Mouse (Mus musculus): Measurements from ENCODE around the gene Atg10. TPM values are rescaled to one million over a fixed set of nuclear protein-coding genes. Genes with fewer than 3 reads are reported as not detected.

The Atg10 gene
- total and polyA plus RNA-seq, 2 experiments from 2014 or later = 3.2 to 13.2 TPM

DNA sequence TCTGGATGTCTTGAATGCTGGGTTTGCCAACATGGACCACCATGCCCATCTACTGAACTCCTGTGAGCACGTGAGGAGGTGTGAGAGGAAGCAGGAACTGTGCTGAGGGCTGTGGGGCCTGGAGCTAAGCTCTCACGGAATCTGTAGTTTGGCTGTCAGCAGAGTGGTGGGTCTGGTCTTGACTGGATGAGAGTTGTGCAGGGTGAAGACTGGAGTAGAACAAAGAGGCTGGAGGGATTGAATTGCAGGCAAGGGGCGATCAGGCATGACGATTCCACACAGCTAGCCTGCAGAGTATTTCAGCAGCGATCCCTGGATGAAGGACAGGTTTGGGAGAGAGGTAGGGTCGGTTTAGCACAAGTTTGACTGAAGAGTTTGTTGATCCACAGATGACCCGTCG is 10.8 kb downstream of the Atg10 start:
- Histone ChIP-seq H3K4me3 (ENCODE audit: low read depth, low read length) (no peak overlapping the region), H3K9ac (replicated peaks; ENCODE audit: low read length, poor library complexity, severe bottlenecking) (no peak overlapping the region), H3K9me3 (ENCODE audit: low read length) (no peaks in the 10 kb centered on the region), H3K4me1 (ENCODE audit: insufficient read depth, low read length) (no peaks in the 10 kb centered on the region), H3K27me3 (ENCODE audit: insufficient read depth, low read length) (no peaks in the 10 kb centered on the region), H3K36me3 (ENCODE audit: insufficient read depth, low read length) (peaks cover 4% of the 10 kb centered on the region; the same call in 1 of the 2 replicates), H3K4me2 (ENCODE audit: low read depth, low read length, poor library complexity, severe bottlenecking) (no peak overlapping the region), H3K27ac (ENCODE audit: low read depth, low read length) (no peak overlapping the region)
- no peak for ATAC-seq (ENCODE audit: low FRiP score)
- TF ChIP-seq CTCF (IDR thresholded peaks at IDR 0.05) = no peak
- 62% methylated on average over 8 of the region's 8 CpGs for WGBS
- no peak for DNase-seq (ENCODE audit: low spot score)

DNA sequence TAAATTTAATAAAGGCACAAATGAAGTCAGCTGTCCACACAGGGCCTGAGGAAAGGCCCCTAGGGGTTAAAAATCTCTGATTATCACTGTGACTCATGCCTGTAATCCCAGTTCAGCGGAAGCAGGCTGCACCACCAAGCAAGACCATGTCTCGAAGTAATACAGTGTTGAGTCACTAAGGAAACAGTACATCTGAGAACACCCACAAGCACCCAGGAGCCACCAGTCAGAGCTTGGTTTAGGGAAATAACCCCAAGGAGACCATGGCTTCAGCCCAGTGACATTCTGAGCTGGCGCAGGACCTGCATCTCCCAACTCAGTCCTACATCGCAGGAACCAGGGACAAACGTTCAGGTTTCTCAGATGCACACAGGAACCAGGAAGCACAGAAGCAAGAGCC is 17.5 kb downstream of the Atg10 start:
- Histone ChIP-seq H3K9ac (replicated peaks; ENCODE audit: low read length, poor library complexity, severe bottlenecking) (no peak overlapping the region), H3K9me3 (ENCODE audit: low read length) (no peaks in the 10 kb centered on the region), H3K4me3 (ENCODE audit: low read depth, low read length) (no peak overlapping the region), H3K27ac (ENCODE audit: low read depth, low read length) (no peak overlapping the region), H3K4me2 (ENCODE audit: low read depth, low read length, poor library complexity, severe bottlenecking) (no peak overlapping the region), H3K36me3 (ENCODE audit: insufficient read depth, low read length) (no peaks in the 10 kb centered on the region), H3K27me3 (ENCODE audit: insufficient read depth, low read length) (no peaks in the 10 kb centered on the region), H3K4me1 (ENCODE audit: insufficient read depth, low read length) (no peaks in the 10 kb centered on the region)
- DNase-seq (ENCODE audit: low spot score) (no peak), ATAC-seq (ENCODE audit: low FRiP score) (no peak)
- TF ChIP-seq CTCF (IDR thresholded peaks at IDR 0.05) = no peak
- 84% methylated on average over 5 of the region's 5 CpGs for WGBS

DNA sequence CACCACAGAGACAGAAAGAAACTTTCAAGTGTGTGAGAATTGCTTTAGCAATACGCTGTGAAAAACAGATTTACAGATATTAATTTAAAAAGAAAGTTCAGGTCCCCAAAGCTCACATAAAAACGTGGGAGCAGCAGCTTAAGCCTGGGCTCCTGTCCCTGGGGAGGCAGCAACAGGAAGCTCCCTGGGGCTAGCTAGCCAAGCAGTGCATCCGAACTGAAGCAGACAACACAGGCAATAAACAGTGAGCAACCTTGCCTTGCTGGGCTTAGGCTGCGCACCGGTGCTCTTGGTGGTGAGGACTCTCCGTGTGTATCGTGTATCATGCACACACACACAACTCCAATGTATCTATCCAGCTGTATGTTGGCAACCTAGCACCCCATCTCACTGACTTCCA is 21.2 kb downstream of the Atg10 start:
- H3K9ac ChIP-seq (replicated peaks; ENCODE audit: low read length, poor library complexity, severe bottlenecking) = no peak overlapping the region
- H3K4me3 ChIP-seq (ENCODE audit: low read depth, low read length) = no peak overlapping the region
- TF ChIP-seq CTCF (IDR thresholded peaks at IDR 0.05) = no peak
- DNase-seq (ENCODE audit: low spot score) = no peak
- WGBS = 75% methylated on average over 7 of the region's 7 CpGs
- no peak overlapping the region for H3K27ac ChIP-seq (ENCODE audit: low read depth, low read length)
- H3K9me3 ChIP-seq (ENCODE audit: low read length) = no peaks in the 10 kb centered on the region
- H3K36me3 ChIP-seq (ENCODE audit: insufficient read depth, low read length) = no peaks in the 10 kb centered on the region
- no peaks in the 10 kb centered on the region for H3K27me3 ChIP-seq (ENCODE audit: insufficient read depth, low read length)
- no peak for ATAC-seq (ENCODE audit: low FRiP score)
- no peak overlapping the region for H3K4me2 ChIP-seq (ENCODE audit: low read depth, low read length, poor library complexity, severe bottlenecking)
- no peaks in the 10 kb centered on the region for H3K4me1 ChIP-seq (ENCODE audit: insufficient read depth, low read length)

DNA sequence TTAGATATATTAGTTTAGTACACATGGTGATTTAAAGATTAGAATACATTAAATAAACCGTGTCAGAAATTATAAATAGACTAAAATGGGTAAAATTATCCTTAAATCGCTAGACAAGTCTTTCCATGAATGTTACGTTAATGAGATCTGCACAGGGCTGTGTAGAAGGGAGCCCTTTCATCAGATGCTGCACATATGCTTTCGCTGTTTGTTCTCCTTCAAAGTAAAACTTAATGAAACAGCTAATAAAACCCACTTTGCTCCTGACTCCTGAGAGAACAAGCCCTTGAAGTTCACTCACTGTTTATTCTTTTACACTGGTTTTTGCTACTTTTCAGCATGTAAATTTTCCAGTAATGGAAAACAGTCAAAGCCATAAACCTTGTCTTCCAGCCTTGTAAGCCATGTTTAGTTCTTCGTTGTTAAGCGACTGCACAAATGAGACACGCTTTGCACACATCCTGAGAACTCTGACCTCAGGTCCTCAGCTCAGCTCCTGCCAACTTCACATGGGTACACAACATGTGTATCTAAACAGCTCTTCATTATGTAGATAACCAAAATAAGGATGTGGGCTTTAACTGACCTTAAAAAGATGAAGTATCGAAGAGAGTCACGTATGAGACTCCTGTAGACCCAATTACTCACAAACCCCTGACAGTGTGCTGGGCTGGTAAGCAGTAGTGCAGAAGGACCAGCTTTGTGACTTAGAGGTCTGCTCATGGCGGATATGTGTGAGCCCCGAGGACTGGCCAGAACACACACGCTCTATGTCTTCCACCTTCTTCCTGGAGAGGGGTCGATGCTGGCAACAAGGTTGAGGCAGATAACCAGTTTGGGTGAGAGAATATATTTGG is 36.2 kb downstream of the Atg10 start:
- no peaks in the 10 kb centered on the region for H3K27me3 ChIP-seq (ENCODE audit: insufficient read depth, low read length)
- DNase-seq (ENCODE audit: low spot score) = no peak
- no peak overlapping the region for H3K4me3 ChIP-seq (ENCODE audit: low read depth, low read length)
- 84% methylated on average over 13 of the region's 13 CpGs for WGBS
- H3K36me3 ChIP-seq (ENCODE audit: insufficient read depth, low read length) = no peaks in the 10 kb centered on the region
- no peak overlapping the region for H3K27ac ChIP-seq (ENCODE audit: low read depth, low read length)
- no peak for TF ChIP-seq CTCF (IDR thresholded peaks at IDR 0.05)
- H3K9me3 ChIP-seq (ENCODE audit: low read length) = no peaks in the 10 kb centered on the region
- H3K4me1 ChIP-seq (ENCODE audit: insufficient read depth, low read length) = no peaks in the 10 kb centered on the region
- H3K9ac ChIP-seq (replicated peaks; ENCODE audit: low read length, poor library complexity, severe bottlenecking) = no peak overlapping the region
- ATAC-seq (ENCODE audit: low FRiP score) = no peak
- H3K4me2 ChIP-seq (ENCODE audit: low read depth, low read length, poor library complexity, severe bottlenecking) = no peak overlapping the region

DNA sequence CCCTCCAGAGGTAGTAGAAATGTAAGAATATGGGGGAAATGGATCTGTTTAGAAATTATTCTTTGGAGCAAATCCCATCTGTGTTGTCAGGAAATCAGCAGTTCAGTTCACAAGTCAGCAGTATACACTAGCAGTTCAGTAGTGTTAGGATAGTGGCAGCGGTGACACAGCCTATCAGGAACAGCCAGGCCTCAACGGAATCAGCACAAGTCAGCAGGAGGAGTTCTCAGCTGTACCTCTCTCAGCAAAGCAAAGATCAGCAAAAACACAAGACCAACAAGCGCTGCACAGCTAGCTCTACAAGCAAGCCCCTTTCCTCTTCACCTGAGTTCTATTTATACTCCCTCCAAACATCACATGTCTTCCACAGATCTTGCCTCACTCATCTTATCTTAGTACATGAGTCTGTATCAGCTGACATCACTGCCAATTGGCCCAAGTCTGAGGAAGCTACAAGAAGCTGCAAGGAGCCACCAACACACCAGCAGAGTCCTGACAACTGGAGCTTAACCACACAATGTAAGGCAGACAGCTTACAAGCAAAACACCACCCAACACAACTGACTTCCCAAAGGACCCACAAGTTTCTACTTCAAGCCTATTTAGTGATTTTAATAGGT is 38.4 kb downstream of the Atg10 start:
- no peak for ATAC-seq (ENCODE audit: low FRiP score)
- Histone ChIP-seq H3K27me3 (ENCODE audit: insufficient read depth, low read length) (no peaks in the 10 kb centered on the region), H3K9ac (replicated peaks; ENCODE audit: low read length, poor library complexity, severe bottlenecking) (no peak overlapping the region), H3K27ac (ENCODE audit: low read depth, low read length) (no peak overlapping the region), H3K4me3 (ENCODE audit: low read depth, low read length) (no peak overlapping the region), H3K9me3 (ENCODE audit: low read length) (no peaks in the 10 kb centered on the region), H3K4me1 (ENCODE audit: insufficient read depth, low read length) (no peaks in the 10 kb centered on the region), H3K36me3 (ENCODE audit: insufficient read depth, low read length) (no peaks in the 10 kb centered on the region), H3K4me2 (ENCODE audit: low read depth, low read length, poor library complexity, severe bottlenecking) (no peak overlapping the region)
- no peak for TF ChIP-seq CTCF (IDR thresholded peaks at IDR 0.05)
- no peak for DNase-seq (ENCODE audit: low spot score)
- 84% methylated on average over 3 of the region's 3 CpGs for WGBS

DNA sequence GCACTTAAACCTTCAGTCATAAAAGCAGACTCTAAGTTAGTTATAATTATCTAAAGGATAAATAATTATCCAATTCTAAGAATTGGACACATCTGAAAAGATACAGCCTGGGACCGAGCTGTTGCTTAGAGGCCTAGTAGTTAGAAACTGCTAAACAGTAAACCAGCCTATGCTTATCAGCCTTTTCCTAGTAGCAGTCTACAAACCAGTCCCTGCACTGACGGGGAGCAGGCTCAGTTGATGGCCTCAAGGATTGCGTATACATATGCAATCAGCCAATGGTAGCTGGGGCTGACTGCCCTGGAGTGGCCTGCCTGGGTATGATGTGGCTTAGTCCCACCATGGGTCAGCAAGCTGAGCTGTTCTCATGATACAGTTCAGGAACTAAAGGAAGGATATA is 39.5 kb downstream of the Atg10 start:
- no peak for ATAC-seq (ENCODE audit: low FRiP score)
- Histone ChIP-seq H3K9me3 (ENCODE audit: low read length) (no peaks in the 10 kb centered on the region), H3K27ac (ENCODE audit: low read depth, low read length) (no peak overlapping the region), H3K4me3 (ENCODE audit: low read depth, low read length) (no peak overlapping the region), H3K36me3 (ENCODE audit: insufficient read depth, low read length) (no peaks in the 10 kb centered on the region), H3K9ac (replicated peaks; ENCODE audit: low read length, poor library complexity, severe bottlenecking) (no peak overlapping the region), H3K27me3 (ENCODE audit: insufficient read depth, low read length) (no peaks in the 10 kb centered on the region), H3K4me1 (ENCODE audit: insufficient read depth, low read length) (peaks cover under 1% of the 10 kb centered on the region; the same call in 1 of the 2 replicates), H3K4me2 (ENCODE audit: low read depth, low read length, poor library complexity, severe bottlenecking) (no peak overlapping the region)
- no peak for TF ChIP-seq CTCF (IDR thresholded peaks at IDR 0.05)
- DNase-seq (ENCODE audit: low spot score) = no peak
- 88% methylated on average over 3 of the region's 3 CpGs for WGBS
